Mouse (Mus musculus): ENCODE data around the gene Gm17087.

The Gm17087 gene

GRCm38 (mm10) chr17:8566850-8567249 lies at the start of gene Gm17087:
TSS of gene Gm17087 (minus strand) at chr17:8566950.
- no peak for DNase-seq

- DNase-seq: peak; percentile 89
Observed at GRCm38 (mm10) chr17:8613882-8614551, 47.3 kb upstream of the Gm17087 start.

- DNase-seq: peak; percentile 60
Observed at GRCm38 (mm10) chr17:8611916-8612315, 45.2 kb upstream of the Gm17087 start.

- no peak for DNase-seq
Observed at GRCm38 (mm10) chr17:8606695-8607094, 39.9 kb upstream of the Gm17087 start.

GRCm38 (mm10) chr17:8605921-8606320 lies 39.2 kb upstream of the Gm17087 start:
- DNase-seq: peak; percentile 51

- DNase-seq: peak; percentile 62
Observed at GRCm38 (mm10) chr17:8602976-8603375, 36.2 kb upstream of the Gm17087 start.

GRCm38 (mm10) chr17:8597790-8598189 lies 31.0 kb upstream of the Gm17087 start:
- DNase-seq: peak; percentile 86

GRCm38 (mm10) chr17:8592427-8593277 lies 25.9 kb upstream of the Gm17087 start:
- DNase-seq: peak; percentile 93

- peak; percentile 37 for DNase-seq
Observed at GRCm38 (mm10) chr17:8581579-8581978, 14.8 kb upstream of the Gm17087 start.

- no peak for DNase-seq
Observed at GRCm38 (mm10) chr17:8580360-8580759, 13.6 kb upstream of the Gm17087 start.

- DNase-seq: peak; percentile 48
Observed at GRCm38 (mm10) chr17:8573542-8574260, 7.0 kb upstream of the Gm17087 start.

- DNase-seq: no peak
Observed at GRCm38 (mm10) chr17:8562886-8563280, 3.9 kb downstream of the Gm17087 start.

GRCm38 (mm10) chr17:8562101-8562885 lies 4.5 kb downstream of the Gm17087 start:
- no peak for DNase-seq

- DNase-seq: no peak
Observed at GRCm38 (mm10) chr17:8557926-8558325, 8.8 kb downstream of the Gm17087 start.

GRCm38 (mm10) chr17:8556223-8556622 lies 10.5 kb downstream of the Gm17087 start:
- DNase-seq: no peak

GRCm38 (mm10) chr17:8555785-8556184 lies 11.0 kb downstream of the Gm17087 start:
- DNase-seq: no peak

GRCm38 (mm10) chr17:8554219-8554618 lies 12.5 kb downstream of the Gm17087 start:
- no peak for DNase-seq

GRCm38 (mm10) chr17:8553601-8554000 lies 13.1 kb downstream of the Gm17087 start:
- DNase-seq: no peak

GRCm38 (mm10) chr17:8552346-8553035 lies 14.3 kb downstream of the Gm17087 start:
- DNase-seq: no peak

GRCm38 (mm10) chr17:8551641-8552040 lies 15.1 kb downstream of the Gm17087 start:
- no peak for DNase-seq

- DNase-seq: no peak
Observed at GRCm38 (mm10) chr17:8548733-8549132, 18.0 kb downstream of the Gm17087 start.

- no peak for DNase-seq
Observed at GRCm38 (mm10) chr17:8546366-8546765, 20.4 kb downstream of the Gm17087 start.
